Mouse (Mus musculus): Measurements from ENCODE around the gene Tenm3. TPM values are rescaled to one million over a fixed set of nuclear protein-coding genes. Genes with fewer than 3 reads are reported as not detected.
A peak's percentile ranks its signal among the peaks of the same experiment; 100 is the strongest.

The Tenm3 gene
- polyA plus RNA-seq, 1 experiment from 2014 or later: 49.8 TPM

GRCm38 (mm10) chr8:48513801-48514200 is 329.9 kb downstream of the Tenm3 start:
- 93% methylated on average over 7 of the region's 7 CpGs for WGBS
- no peaks in the 10 kb centered on the region for H3K9me3 ChIP-seq (ENCODE audit: control insufficient read depth, low read length)
- no peaks in the 10 kb centered on the region for H3K27me3 ChIP-seq (ENCODE audit: control insufficient read depth, insufficient read depth, low read length)
- no peak overlapping the region for H3K9ac ChIP-seq (ENCODE audit: low read depth, low read length)
- no peaks in the 10 kb centered on the region for H3K36me3 ChIP-seq (ENCODE audit: control insufficient read depth, insufficient read depth, low read length)
- H3K27ac ChIP-seq (ENCODE audit: low read depth, low read length): no peak overlapping the region
- no peak overlapping the region for H3K4me3 ChIP-seq (ENCODE audit: low read depth, low read length)
- DNase-seq (ENCODE audit: low spot score) (no peak), ATAC-seq (ENCODE audit: low FRiP score) (no peak)
- no peak overlapping the region for H3K4me2 ChIP-seq (replicated peaks; ENCODE audit: low read depth, low read length)
- H3K4me1 ChIP-seq (replicated peaks; ENCODE audit: control insufficient read depth, insufficient read depth, low read length): 0 out of 2 replicates have a peak, but pooled peaks cover 2% of the 10 kb centered on the region

GRCm38 (mm10) chr8:48511546-48511945 is 332.2 kb downstream of the Tenm3 start:
- Histone ChIP-seq H3K9me3 (ENCODE audit: control insufficient read depth, low read length) (no peaks in the 10 kb centered on the region), H3K9ac (ENCODE audit: low read depth, low read length) (no peak overlapping the region), H3K4me1 (replicated peaks; ENCODE audit: control insufficient read depth, insufficient read depth, low read length) (0 out of 2 replicates have a peak, but pooled peaks cover 2% of the 10 kb centered on the region), H3K4me3 (ENCODE audit: low read depth, low read length) (no peak overlapping the region), H3K27me3 (ENCODE audit: control insufficient read depth, insufficient read depth, low read length) (no peaks in the 10 kb centered on the region), H3K36me3 (ENCODE audit: control insufficient read depth, insufficient read depth, low read length) (no peaks in the 10 kb centered on the region), H3K27ac (ENCODE audit: low read depth, low read length) (no peak overlapping the region), H3K4me2 (replicated peaks; ENCODE audit: low read depth, low read length) (no peak overlapping the region)
- 92% methylated on average over 12 of the region's 12 CpGs for WGBS
- ATAC-seq (ENCODE audit: low FRiP score) (no peak), DNase-seq (ENCODE audit: low spot score) (no peak)

DNA sequence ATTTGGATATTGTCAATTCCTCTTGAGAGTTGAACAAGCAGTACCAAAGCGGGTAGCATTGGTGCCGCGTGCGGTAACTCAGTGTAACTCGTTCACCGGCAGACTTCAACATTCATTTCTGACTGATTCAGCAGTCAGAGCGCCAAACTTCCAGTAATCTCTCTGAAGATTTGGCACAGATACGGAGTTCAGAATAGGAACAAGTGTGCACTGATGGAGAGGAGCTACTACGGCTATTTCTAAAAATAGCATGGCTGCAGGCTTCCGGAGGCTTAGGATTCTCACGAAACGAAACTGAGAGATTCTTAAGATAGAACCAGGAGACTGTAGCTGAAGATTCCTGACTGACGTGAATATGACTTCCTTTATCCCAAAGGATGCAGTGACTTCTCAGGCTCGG is 332.6 kb downstream of the Tenm3 start:
- 93% methylated on average over 14 of the region's 14 CpGs for WGBS
- no peak for DNase-seq (ENCODE audit: low spot score)

DNA sequence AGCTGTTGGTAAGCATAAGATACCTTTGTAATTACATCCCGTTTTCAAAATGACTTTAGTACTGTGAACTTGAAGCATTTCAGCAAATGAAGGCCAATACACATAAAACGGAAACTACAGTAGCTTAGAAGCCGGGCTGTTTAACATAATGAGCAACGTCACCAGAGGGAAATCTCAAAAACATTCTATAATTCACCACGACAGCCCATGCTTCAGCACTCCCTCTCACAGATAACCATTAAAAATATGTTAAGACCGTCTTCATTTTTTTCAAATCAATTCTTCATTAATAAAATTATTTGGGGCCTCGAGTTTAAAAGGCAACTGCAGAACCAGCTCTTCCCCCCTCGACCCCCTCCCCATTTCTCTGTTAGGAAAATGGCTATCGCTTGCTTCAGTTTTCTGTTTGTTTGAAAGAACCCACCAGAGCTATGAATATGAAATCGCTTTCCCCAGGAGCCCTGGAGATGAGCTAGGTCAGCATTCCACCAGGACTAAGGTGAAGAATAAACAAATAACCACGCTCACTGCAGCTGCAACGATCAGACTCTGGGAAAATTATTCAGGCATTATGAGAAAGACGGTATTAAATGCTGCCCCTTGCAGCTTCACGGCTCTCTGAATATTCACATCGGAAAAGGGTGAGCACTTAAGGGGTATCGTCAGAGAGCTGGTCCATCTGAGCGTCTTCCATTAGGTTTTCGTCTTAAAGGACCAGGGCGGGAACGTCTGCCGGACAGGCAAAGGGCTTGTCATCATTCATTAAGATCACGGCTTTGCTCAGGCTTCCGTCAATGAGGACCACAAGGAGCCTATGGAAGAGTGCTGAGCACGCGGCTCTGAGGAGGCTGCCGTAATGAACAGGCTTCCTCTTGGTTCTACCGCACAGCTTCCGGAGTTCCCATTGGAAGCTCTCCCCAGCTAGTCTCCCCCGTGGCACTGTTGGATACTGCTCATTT is 334.8 kb downstream of the Tenm3 start:
- no peaks in the 10 kb centered on the region for H3K9me3 ChIP-seq (ENCODE audit: control insufficient read depth, low read length)
- no peaks in the 10 kb centered on the region for H3K36me3 ChIP-seq (ENCODE audit: control insufficient read depth, insufficient read depth, low read length)
- no peak overlapping the region for H3K9ac ChIP-seq (ENCODE audit: low read depth, low read length)
- H3K4me2 ChIP-seq (replicated peaks; ENCODE audit: low read depth, low read length): peak overlapping the region; percentile 3; the same call in 1 of the 2 replicates
- peak overlapping the region; percentile 40; the same call in 1 of the 2 replicates for H3K27ac ChIP-seq (ENCODE audit: low read depth, low read length)
- H3K4me1 ChIP-seq (replicated peaks; ENCODE audit: control insufficient read depth, insufficient read depth, low read length): 0 out of 2 replicates have a peak, but pooled peaks cover 2% of the 10 kb centered on the region
- no peaks in the 10 kb centered on the region for H3K27me3 ChIP-seq (ENCODE audit: control insufficient read depth, insufficient read depth, low read length)
- DNase-seq (ENCODE audit: low spot score) (peak; percentile 49), ATAC-seq (ENCODE audit: low FRiP score) (peak; percentile 79)
- 54% methylated on average over 29 of the region's 29 CpGs for WGBS
- no peak overlapping the region for H3K4me3 ChIP-seq (ENCODE audit: low read depth, low read length)

More for the DNA sequence above, 332.6 kb downstream of the Tenm3 start:
- H3K27me3 ChIP-seq (ENCODE audit: control insufficient read depth, insufficient read depth, low read length): no peaks in the 10 kb centered on the region
- 0 out of 2 replicates have a peak, but pooled peaks cover 2% of the 10 kb centered on the region for H3K4me1 ChIP-seq (replicated peaks; ENCODE audit: control insufficient read depth, insufficient read depth, low read length)
- H3K36me3 ChIP-seq (ENCODE audit: control insufficient read depth, insufficient read depth, low read length): no peaks in the 10 kb centered on the region
- no peak overlapping the region for H3K27ac ChIP-seq (ENCODE audit: low read depth, low read length)
- no peak for ATAC-seq (ENCODE audit: low FRiP score)
- H3K4me2 ChIP-seq (replicated peaks; ENCODE audit: low read depth, low read length): no peak overlapping the region
- H3K4me3 ChIP-seq (ENCODE audit: low read depth, low read length): no peak overlapping the region
- H3K9ac ChIP-seq (ENCODE audit: low read depth, low read length): no peak overlapping the region
- no peaks in the 10 kb centered on the region for H3K9me3 ChIP-seq (ENCODE audit: control insufficient read depth, low read length)

DNA sequence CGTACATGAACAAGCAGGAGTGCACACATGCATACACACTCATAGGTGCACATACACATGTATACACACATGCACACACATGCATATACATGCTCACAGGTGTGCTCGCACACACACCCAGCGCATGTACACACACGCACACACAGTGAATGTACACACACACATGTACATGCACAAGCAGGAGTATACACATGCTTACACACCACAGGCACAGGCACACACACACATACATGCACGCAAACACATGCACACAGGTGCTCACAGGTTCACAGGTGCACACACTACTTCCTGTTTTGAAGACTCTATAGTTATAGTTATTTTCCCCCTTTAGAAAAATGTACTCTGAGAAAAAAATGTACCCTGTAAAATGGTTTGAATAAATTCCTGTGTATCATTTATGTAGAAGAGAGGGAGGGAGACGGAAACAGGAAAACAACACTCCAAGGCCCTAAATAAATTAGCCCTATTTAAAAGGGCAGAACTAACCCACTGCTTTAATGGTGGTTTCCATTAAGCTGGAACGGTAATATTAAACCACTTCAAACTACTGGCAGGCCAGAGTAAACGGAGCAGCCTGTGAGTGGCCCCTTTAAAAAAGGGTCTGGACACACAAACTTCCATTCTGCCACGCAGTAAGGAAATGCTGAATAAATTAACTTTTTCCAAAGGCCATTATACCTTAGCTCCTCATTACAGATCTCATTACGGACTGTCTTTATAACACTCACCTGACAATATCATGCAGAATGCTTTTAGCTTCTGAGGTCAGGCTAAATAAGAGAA is 335.8 kb downstream of the Tenm3 start:
- Histone ChIP-seq H3K9ac (ENCODE audit: low read depth, low read length) (no peak overlapping the region), H3K4me1 (replicated peaks; ENCODE audit: control insufficient read depth, insufficient read depth, low read length) (0 out of 2 replicates have a peak, but pooled peaks cover 2% of the 10 kb centered on the region), H3K4me2 (replicated peaks; ENCODE audit: low read depth, low read length) (no peak overlapping the region), H3K27ac (ENCODE audit: low read depth, low read length) (no peak overlapping the region), H3K27me3 (ENCODE audit: control insufficient read depth, insufficient read depth, low read length) (no peaks in the 10 kb centered on the region), H3K36me3 (ENCODE audit: control insufficient read depth, insufficient read depth, low read length) (no peaks in the 10 kb centered on the region), H3K4me3 (ENCODE audit: low read depth, low read length) (no peak overlapping the region), H3K9me3 (ENCODE audit: control insufficient read depth, low read length) (no peaks in the 10 kb centered on the region)
- WGBS: 79% methylated on average over 10 of the region's 10 CpGs
- DNase-seq (ENCODE audit: low spot score) (no peak), ATAC-seq (ENCODE audit: low FRiP score) (no peak)

DNA sequence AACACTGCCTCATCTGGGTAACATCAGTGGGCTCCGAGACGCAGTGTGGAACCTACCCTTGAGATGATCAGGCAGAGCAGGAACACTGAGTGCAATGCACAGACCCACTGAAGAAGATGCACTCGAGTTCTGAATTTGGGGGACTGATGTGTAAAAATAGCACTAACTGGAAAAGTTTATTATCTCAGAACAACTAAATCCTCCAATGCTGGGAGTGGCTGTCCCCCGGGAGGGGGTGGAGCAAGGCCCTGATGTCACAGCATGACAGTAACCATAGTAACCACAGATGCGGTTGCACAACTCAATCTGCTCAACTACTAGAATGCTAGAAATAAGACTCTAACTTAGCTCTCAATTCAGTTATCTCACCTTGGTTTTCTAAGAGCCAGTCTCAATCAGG is 351.3 kb downstream of the Tenm3 start:
- 84% methylated on average over 5 of the region's 5 CpGs for WGBS
- Histone ChIP-seq H3K9ac (ENCODE audit: low read depth, low read length) (no peak overlapping the region), H3K9me3 (ENCODE audit: control insufficient read depth, low read length) (no peaks in the 10 kb centered on the region), H3K4me2 (replicated peaks; ENCODE audit: low read depth, low read length) (no peak overlapping the region), H3K27me3 (ENCODE audit: control insufficient read depth, insufficient read depth, low read length) (no peaks in the 10 kb centered on the region), H3K4me3 (ENCODE audit: low read depth, low read length) (no peak overlapping the region), H3K36me3 (ENCODE audit: control insufficient read depth, insufficient read depth, low read length) (no peaks in the 10 kb centered on the region), H3K4me1 (replicated peaks; ENCODE audit: control insufficient read depth, insufficient read depth, low read length) (no peaks in the 10 kb centered on the region), H3K27ac (ENCODE audit: low read depth, low read length) (no peak overlapping the region)
- DNase-seq (ENCODE audit: low spot score): no peak
- ATAC-seq (ENCODE audit: low FRiP score): no peak

GRCm38 (mm10) chr8:48490635-48491165 is 353.1 kb downstream of the Tenm3 start:
- Histone ChIP-seq H3K9ac (ENCODE audit: low read depth, low read length) (no peak overlapping the region), H3K27me3 (ENCODE audit: control insufficient read depth, insufficient read depth, low read length) (no peaks in the 10 kb centered on the region), H3K27ac (ENCODE audit: low read depth, low read length) (no peak overlapping the region), H3K36me3 (ENCODE audit: control insufficient read depth, insufficient read depth, low read length) (no peaks in the 10 kb centered on the region), H3K9me3 (ENCODE audit: control insufficient read depth, low read length) (no peaks in the 10 kb centered on the region), H3K4me1 (replicated peaks; ENCODE audit: control insufficient read depth, insufficient read depth, low read length) (no peaks in the 10 kb centered on the region), H3K4me2 (replicated peaks; ENCODE audit: low read depth, low read length) (no peak overlapping the region), H3K4me3 (ENCODE audit: low read depth, low read length) (no peak overlapping the region)
- WGBS: 91% methylated on average over 6 of the region's 6 CpGs
- no peak for DNase-seq (ENCODE audit: low spot score)
- no peak for ATAC-seq (ENCODE audit: low FRiP score)

- no peak overlapping the region for H3K27ac ChIP-seq (ENCODE audit: low read depth, low read length)
- no peak overlapping the region for H3K9ac ChIP-seq (ENCODE audit: low read depth, low read length)
- H3K27me3 ChIP-seq (ENCODE audit: control insufficient read depth, insufficient read depth, low read length): no peaks in the 10 kb centered on the region
- no peak overlapping the region for H3K4me2 ChIP-seq (replicated peaks; ENCODE audit: low read depth, low read length)
- ATAC-seq (ENCODE audit: low FRiP score) (no peak), DNase-seq (ENCODE audit: low spot score) (no peak)
- WGBS: 87% methylated on average over 18 of the region's 18 CpGs
- no peaks in the 10 kb centered on the region for H3K36me3 ChIP-seq (ENCODE audit: control insufficient read depth, insufficient read depth, low read length)
- H3K9me3 ChIP-seq (ENCODE audit: control insufficient read depth, low read length): no peaks in the 10 kb centered on the region
- no peaks in the 10 kb centered on the region for H3K4me1 ChIP-seq (replicated peaks; ENCODE audit: control insufficient read depth, insufficient read depth, low read length)
- no peak overlapping the region for H3K4me3 ChIP-seq (ENCODE audit: low read depth, low read length)
These were observed 353.7 kb downstream of the Tenm3 start for GRCm38 (mm10) chr8:48489936-48490634.

All from hindbrain, embryonic 11.5 days (tissue).